Mouse (Mus musculus): Measurements from ENCODE around the gene Bcl6b. TPM values are rescaled to one million over a fixed set of nuclear protein-coding genes. Genes with fewer than 3 reads are reported as not detected.

Gene Bcl6b
- 1.7 TPM for polyA plus RNA-seq (2014; fragmentation: Illumina TruSeq; extraction: RNeasy Lipid Tissue Mini Kit (QIAGEN cat#74804); ENCODE audit: low read depth, low replicate concordance)

DNA sequence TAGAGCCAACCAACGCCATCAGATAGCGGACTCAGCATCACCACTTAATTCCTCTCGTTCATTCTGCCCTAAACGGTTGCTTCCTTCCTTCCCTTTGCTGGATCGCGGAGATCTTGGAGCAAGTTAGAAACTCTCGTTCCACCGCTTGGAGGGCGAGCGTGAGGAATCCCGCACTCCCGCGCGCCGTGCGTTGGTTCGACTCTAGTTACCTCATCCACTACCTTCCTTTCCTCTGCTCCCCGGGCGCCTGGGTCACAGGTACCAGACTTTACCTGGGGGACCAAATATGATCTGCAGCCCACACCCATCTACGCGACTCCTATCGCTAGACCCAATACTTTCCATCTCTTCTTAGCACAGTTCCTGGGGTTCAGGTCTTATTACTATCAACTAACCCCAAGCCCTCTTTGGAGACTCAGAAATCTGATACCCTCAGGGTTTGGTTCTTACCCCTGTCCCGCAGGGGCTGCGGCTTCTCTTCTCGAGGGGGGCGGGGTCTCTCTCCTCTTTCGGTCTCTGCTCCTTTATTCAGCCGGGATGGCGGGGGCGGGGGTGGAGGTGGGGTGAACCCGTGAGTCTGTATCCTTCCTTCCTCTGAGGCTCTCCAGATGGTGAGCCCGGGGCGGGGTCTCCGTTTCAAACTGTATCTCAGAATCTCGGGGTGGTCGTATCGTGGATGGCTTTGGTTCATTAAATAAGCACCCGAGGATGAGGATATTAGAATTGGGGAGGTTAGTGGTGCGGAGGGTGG lies at the start of gene Bcl6b:
Gene Bcl6b (minus strand): TSS at position 539 of the 751 bp plus-strand sequence.

GRCm38 (mm10) chr11:70254931-70255531 lies 25.4 kb upstream of the Bcl6b start, which contains the start of gene Alox12:
Alox12 (minus strand) TSS chr11:70255353.

GRCm38 (mm10) chr11:70239541-70240279 lies 10.1 kb upstream of the Bcl6b start, which contains the start of the genes Gm21988 and Rnasek:
Gm21988 (minus strand) TSS chr11:70239830.
Rnasek (minus strand) TSS chr11:70239842.

GRCm38 (mm10) chr11:70237457-70238167 lies 8.0 kb upstream of the Bcl6b start, which contains the start of gene 0610010K14Rik:
0610010K14Rik (minus strand) TSS chr11:70237914.

DNA sequence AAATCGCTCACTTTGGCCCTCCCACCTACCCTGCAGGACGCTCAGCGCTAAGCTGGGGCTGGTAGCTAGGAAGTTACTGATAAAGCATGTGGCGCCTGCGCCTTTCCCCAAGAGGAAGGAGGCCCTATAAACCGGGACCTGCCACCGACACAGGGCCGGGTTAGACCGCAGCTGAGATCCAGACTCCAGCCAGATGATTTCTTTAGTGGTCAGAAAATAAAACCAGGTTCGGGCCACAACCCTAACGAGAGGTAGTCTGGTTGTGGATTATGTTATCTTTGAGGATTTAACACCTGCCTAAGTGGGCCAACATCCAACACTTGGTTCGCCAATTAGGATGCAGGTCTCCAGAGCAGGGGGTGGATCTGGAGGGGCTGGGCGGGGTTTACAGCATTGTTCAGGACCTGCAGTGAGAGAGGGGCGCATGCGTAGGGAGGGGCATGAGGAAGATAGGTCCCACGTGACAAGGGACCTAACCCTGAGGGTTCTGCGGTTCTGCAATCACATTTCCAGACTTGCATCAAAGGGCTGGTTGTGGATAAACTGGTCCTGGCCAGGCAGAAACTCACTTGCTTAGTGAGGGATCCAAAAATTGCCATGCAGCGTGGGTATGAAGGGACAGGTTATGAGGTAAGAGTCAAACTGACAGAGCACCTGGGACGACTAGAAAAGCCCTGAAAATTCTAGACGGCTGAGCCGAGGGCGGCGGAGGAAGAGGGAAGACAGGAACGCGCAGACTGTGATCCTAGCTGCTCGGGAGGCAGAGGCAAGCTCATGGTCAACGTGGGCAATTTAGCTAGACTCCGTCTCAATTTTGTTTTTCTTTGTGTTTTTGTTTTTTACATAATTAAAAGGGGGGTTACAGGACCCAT lies 8.6 kb downstream of the Bcl6b start, which contains the start of gene Slc16a13:
Gene Slc16a13 (minus strand): TSS at position 334 of the 872 bp plus-strand sequence.

GRCm38 (mm10) chr11:70212423-70212822 lies 17.2 kb downstream of the Bcl6b start, which contains the start of gene Slc16a11:
Slc16a11 (plus strand) TSS chr11:70212752.

Other genes starting within 250 kb of the Bcl6b start
- gene Ctdnep1, start 248.6 kb downstream of the Bcl6b start, polyA plus RNA-seq (2014; fragmentation: Illumina TruSeq; extraction: RNeasy Lipid Tissue Mini Kit (QIAGEN cat#74804); ENCODE audit: low read depth, low replicate concordance): 35.9 TPM
- gene Elp5, start 247.3 kb downstream of the Bcl6b start, polyA plus RNA-seq (2014; fragmentation: Illumina TruSeq; extraction: RNeasy Lipid Tissue Mini Kit (QIAGEN cat#74804); ENCODE audit: low read depth, low replicate concordance): 70.4 TPM
- 586 TPM for gene Gabarap, start 238.7 kb downstream of the Bcl6b start, polyA plus RNA-seq (2014; fragmentation: Illumina TruSeq; extraction: RNeasy Lipid Tissue Mini Kit (QIAGEN cat#74804); ENCODE audit: low read depth, low replicate concordance)
- 12.7 TPM for gene Phf23, start 234.0 kb downstream of the Bcl6b start, polyA plus RNA-seq (2014; fragmentation: Illumina TruSeq; extraction: RNeasy Lipid Tissue Mini Kit (QIAGEN cat#74804); ENCODE audit: low read depth, low replicate concordance)
- gene Dvl2, start 229.2 kb downstream of the Bcl6b start, polyA plus RNA-seq (2014; fragmentation: Illumina TruSeq; extraction: RNeasy Lipid Tissue Mini Kit (QIAGEN cat#74804); ENCODE audit: low read depth, low replicate concordance): 0.98 TPM
- 3.9 TPM for gene Acadvl, start 214.4 kb downstream of the Bcl6b start, polyA plus RNA-seq (2014; fragmentation: Illumina TruSeq; extraction: RNeasy Lipid Tissue Mini Kit (QIAGEN cat#74804); ENCODE audit: low read depth, low replicate concordance)
- gene Dlg4, start 212.9 kb downstream of the Bcl6b start, polyA plus RNA-seq (2014; fragmentation: Illumina TruSeq; extraction: RNeasy Lipid Tissue Mini Kit (QIAGEN cat#74804); ENCODE audit: low read depth, low replicate concordance): 0.46 TPM
- not detected for gene Asgr1, start 175.7 kb downstream of the Bcl6b start, polyA plus RNA-seq (2014; fragmentation: Illumina TruSeq; extraction: RNeasy Lipid Tissue Mini Kit (QIAGEN cat#74804); ENCODE audit: low read depth, low replicate concordance)
- gene Asgr2, start 137.2 kb downstream of the Bcl6b start, polyA plus RNA-seq (2014; fragmentation: Illumina TruSeq; extraction: RNeasy Lipid Tissue Mini Kit (QIAGEN cat#74804); ENCODE audit: low read depth, low replicate concordance): not detected
- 0.73 TPM for gene Mgl2, start 99.5 kb downstream of the Bcl6b start, polyA plus RNA-seq (2014; fragmentation: Illumina TruSeq; extraction: RNeasy Lipid Tissue Mini Kit (QIAGEN cat#74804); ENCODE audit: low read depth, low replicate concordance)
- gene Clec10a, start 73.6 kb downstream of the Bcl6b start, polyA plus RNA-seq (2014; fragmentation: Illumina TruSeq; extraction: RNeasy Lipid Tissue Mini Kit (QIAGEN cat#74804); ENCODE audit: low read depth, low replicate concordance): 1.9 TPM
- not detected for gene Slc16a11, start 17.0 kb downstream of the Bcl6b start, polyA plus RNA-seq (2014; fragmentation: Illumina TruSeq; extraction: RNeasy Lipid Tissue Mini Kit (QIAGEN cat#74804); ENCODE audit: low read depth, low replicate concordance)
- 0.62 TPM for gene Slc16a13, start 8.7 kb downstream of the Bcl6b start, polyA plus RNA-seq (2014; fragmentation: Illumina TruSeq; extraction: RNeasy Lipid Tissue Mini Kit (QIAGEN cat#74804); ENCODE audit: low read depth, low replicate concordance)
- 2.5 TPM for gene 0610010K14Rik, start 8.1 kb upstream of the Bcl6b start, polyA plus RNA-seq (2014; fragmentation: Illumina TruSeq; extraction: RNeasy Lipid Tissue Mini Kit (QIAGEN cat#74804); ENCODE audit: low read depth, low replicate concordance)
- gene Gm21988, start 10.0 kb upstream of the Bcl6b start, polyA plus RNA-seq (2014; fragmentation: Illumina TruSeq; extraction: RNeasy Lipid Tissue Mini Kit (QIAGEN cat#74804); ENCODE audit: low read depth, low replicate concordance): 0.46 TPM
- 13.8 TPM for gene Rnasek, start 10.0 kb upstream of the Bcl6b start, polyA plus RNA-seq (2014; fragmentation: Illumina TruSeq; extraction: RNeasy Lipid Tissue Mini Kit (QIAGEN cat#74804); ENCODE audit: low read depth, low replicate concordance)
- 3.0 TPM for gene Alox12, start 25.6 kb upstream of the Bcl6b start, polyA plus RNA-seq (2014; fragmentation: Illumina TruSeq; extraction: RNeasy Lipid Tissue Mini Kit (QIAGEN cat#74804); ENCODE audit: low read depth, low replicate concordance)
- not detected for gene Alox12e, start 92.8 kb upstream of the Bcl6b start, polyA plus RNA-seq (2014; fragmentation: Illumina TruSeq; extraction: RNeasy Lipid Tissue Mini Kit (QIAGEN cat#74804); ENCODE audit: low read depth, low replicate concordance)
- gene Alox15, start 122.2 kb upstream of the Bcl6b start, polyA plus RNA-seq (2014; fragmentation: Illumina TruSeq; extraction: RNeasy Lipid Tissue Mini Kit (QIAGEN cat#74804); ENCODE audit: low read depth, low replicate concordance): 0.41 TPM
- gene Pelp1, start 180.2 kb upstream of the Bcl6b start, polyA plus RNA-seq (2014; fragmentation: Illumina TruSeq; extraction: RNeasy Lipid Tissue Mini Kit (QIAGEN cat#74804); ENCODE audit: low read depth, low replicate concordance): 11.9 TPM
- gene Arrb2, start 202.8 kb upstream of the Bcl6b start, polyA plus RNA-seq (2014; fragmentation: Illumina TruSeq; extraction: RNeasy Lipid Tissue Mini Kit (QIAGEN cat#74804); ENCODE audit: low read depth, low replicate concordance): 0.35 TPM
- gene Med11, start 222.1 kb upstream of the Bcl6b start, polyA plus RNA-seq (2014; fragmentation: Illumina TruSeq; extraction: RNeasy Lipid Tissue Mini Kit (QIAGEN cat#74804); ENCODE audit: low read depth, low replicate concordance): 4.8 TPM
- 18.1 TPM for gene Zmynd15, start 229.6 kb upstream of the Bcl6b start, polyA plus RNA-seq (2014; fragmentation: Illumina TruSeq; extraction: RNeasy Lipid Tissue Mini Kit (QIAGEN cat#74804); ENCODE audit: low read depth, low replicate concordance)
- gene Cxcl16, start 230.2 kb upstream of the Bcl6b start, polyA plus RNA-seq (2014; fragmentation: Illumina TruSeq; extraction: RNeasy Lipid Tissue Mini Kit (QIAGEN cat#74804); ENCODE audit: low read depth, low replicate concordance): 2.3 TPM